Mouse (Mus musculus) monocyte, adult 2 months (primary cell): ENCODE data around the gene Heatr1.

Experiments used
- DNase-seq, 2 experiments: peaks; one replicate each; pipeline ENCODE4 v3.0.0; 2022; ENCODE audit warnings: low spot score in 2 of 2, low read depth in 1 of 2

Heatr1 gene

GRCm38 (mm10) chr13:12394609-12395505, at the start of gene Heatr1:
Gene Heatr1, plus strand, starts transcription at chr13:12395027.
- DNase-seq: peak; percentile 86 to 91

DNA sequence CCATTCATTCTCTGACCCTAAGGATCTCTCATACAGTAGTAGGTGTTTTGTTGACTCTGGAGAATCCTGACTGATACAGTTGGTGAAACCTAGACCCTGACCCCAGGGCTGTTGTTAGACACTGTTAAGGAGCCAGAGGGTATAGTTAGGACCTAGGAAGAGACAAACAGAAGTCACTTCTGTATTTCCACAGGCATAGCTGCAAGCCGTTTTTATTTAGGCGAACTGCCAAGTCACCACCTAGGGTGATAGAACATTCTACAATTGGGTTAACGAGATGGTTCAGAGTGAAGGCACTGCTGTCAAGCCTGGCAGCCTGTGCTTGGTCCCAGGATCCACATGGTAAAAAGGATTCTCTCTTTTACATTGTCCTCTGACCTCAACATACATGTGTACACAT, 48.0 kb upstream of the Heatr1 start:
- no peak for DNase-seq

GRCm38 (mm10) chr13:12349197-12349824, 45.5 kb upstream of the Heatr1 start:
- no peak for DNase-seq

- DNase-seq: no peak
These were observed 38.6 kb upstream of the Heatr1 start for GRCm38 (mm10) chr13:12356184-12356583.

DNA sequence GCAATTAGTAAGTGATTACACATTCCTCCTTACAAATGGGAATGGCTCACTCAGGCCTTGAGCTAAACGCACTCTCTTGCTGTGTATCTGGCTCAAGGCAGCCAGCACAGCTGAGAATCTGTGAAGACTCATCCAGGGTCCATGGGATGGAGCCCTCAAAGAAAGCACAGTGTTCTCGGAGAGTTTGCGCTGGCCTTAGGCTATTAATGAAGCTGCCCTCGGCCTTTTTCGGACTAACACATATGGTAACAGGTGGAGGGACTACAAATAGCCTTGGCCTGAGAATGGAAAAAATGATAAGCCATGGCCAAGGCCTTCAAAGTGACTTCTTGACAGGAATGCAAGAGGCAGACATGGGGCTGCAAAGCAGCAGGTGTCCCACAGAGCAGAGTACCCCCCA, 37.3 kb upstream of the Heatr1 start:
- no peak for DNase-seq

- no peak for DNase-seq
These were observed 33.3 kb upstream of the Heatr1 start for GRCm38 (mm10) chr13:12361486-12361885.

DNA sequence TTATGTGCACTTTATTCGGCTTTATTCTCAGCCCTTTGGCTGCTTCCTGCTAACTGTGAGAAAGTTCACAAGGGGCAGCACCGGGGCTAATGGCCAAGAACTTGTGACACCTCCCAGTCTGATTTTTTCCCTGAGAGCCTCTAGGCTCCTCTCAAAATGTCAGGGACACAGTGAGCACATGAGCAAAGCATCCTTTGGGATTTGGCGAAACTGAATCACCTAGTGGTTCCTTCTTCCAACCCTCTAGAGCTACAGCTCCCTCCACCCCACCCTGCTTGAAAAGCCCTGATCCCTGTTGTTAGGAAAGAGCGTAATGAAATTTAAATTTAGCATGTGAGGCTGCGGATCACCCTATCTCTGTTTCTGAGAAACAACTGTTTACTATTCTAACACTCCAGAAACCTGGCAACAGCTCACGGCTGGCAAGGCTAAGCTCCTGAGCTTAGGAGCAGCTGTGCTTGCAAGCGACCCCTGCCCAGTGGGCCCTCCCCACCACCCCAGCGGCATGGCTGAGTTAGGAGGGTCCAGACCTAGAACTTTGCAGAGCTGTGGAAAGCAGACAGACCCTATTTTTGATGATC, 25.7 kb upstream of the Heatr1 start:
- DNase-seq: no peak

DNA sequence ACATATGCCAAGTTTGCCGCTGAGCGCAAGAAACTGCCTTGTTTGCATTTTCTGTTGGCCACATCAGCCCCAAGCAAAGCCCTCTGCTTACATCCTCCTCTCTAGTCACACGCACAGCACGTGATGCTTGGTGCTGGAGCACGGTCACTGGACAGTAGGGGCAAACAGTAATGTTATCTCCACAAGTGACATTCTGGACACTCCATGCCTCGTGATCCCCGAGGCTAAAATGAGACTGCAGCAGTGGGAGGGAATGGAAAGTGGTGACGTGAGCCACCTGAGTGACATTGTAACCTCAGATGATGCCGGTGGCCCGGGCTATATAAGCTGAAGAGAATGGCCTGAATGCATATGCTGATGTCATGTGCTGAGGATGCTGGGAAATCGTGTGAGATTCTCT, 24.9 kb upstream of the Heatr1 start:
- no peak for DNase-seq

DNA sequence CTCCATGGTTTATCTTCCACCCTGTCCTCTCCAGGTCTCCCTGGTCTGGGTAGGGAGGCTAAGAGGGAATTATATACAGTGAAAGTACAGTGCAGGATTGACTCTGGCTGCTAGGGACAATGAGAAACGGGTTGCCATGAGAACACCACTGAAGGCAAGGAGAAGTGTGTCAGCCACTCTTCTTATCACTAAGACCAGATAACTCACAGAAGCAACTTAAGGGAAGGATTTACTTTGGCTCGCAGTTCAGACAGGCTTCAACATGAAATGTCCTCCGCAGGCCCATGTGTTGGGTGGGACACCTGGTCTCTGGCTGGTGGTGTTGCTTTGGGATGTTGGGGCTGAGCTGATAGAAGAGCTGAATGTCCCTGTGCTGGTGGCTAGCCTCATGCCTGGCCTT, 22.1 kb upstream of the Heatr1 start:
- DNase-seq: no peak

DNA sequence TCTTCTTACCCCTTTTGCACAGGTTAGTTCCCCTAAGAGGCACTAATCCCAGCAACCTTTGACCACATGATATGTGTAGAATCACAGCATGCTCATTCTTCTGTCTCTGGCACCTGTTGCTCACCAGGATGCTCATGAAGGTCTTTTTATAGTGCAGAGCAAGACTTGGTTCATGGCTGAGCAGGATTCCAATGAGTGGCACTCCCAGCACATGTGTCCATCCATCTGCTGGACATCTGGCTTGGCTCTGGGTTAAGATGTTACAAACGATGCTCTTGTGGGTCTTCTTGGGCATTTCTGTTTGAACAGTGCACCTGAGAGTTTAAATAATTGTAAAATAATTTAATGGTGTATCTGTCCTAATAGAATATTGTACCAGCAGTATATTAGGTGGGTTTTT, 18.0 kb upstream of the Heatr1 start:
- no peak for DNase-seq

DNA sequence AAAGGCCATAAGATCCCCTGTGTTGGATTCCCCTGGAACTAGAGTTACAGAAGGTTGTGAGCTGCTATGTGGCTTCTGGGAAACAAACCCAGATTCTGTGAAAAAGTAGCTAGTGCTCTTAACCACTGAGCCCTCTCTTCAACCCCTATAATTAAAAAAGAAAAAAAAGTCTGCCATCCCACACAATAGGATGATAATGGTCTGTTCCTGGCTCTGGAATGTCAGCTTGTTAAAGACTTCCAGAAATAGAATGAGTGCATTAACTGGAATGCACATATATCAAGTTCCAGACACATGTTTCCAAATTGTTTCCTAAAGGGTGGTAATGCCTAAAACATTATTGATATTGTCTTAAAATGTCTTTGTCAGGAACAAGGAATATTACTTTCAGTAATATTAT, 10.0 kb upstream of the Heatr1 start:
- no peak for DNase-seq

DNA sequence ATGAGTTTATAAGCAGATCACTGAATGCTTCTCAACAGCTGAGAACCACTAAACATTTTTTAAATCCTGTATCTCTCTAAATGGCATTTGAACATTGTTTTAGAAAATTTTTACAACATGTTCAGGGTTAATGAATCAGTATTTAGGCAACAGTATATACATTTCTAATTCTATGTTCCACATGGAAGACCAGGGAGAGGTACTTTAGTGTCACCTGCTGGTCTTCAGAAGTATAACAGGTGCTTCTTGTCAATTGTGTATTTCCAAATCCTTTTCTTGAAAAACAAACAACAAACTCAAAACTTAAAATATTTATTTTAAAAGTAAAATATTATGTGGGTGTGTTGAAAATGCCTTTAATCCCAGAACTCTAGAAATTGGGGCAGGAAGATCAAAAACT, 8.5 kb upstream of the Heatr1 start:
- no peak for DNase-seq

GRCm38 (mm10) chr13:12395571-12395970, 744 bp downstream of the Heatr1 start:
- DNase-seq: no peak

DNA sequence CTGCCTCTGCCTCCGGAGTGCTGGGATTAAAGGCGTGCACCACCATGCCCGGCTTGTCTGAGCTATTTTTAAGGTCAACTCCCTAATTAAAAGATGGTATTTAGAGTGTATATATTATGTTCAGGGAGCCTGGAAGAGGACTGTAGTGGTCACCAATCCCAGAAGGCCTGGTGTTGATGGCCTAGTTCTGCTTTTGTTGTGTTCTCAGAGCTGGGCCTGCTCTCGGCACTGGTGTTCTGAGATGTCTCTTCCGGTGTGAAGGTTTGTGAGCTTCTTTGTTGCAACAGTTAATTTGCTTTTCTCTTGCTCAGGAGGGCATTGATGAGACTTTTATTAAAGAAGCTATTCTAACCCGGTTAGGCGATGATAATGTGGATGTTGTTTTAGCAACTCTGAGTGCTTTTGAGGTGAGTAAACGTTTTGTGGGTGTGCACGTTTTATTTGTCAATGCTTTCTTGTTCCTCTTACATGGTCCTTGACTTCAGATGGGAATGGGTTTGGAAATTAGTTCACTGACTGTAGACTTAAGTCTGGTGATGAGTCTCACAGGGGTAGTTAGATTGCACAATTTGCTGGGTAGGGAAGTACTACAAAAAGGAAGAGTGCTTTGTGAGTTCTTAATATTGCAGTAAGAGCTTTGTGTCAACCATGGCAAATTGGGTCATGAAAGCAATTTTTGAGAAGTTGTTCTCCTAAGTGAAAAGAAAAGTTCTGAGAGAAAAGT, 13.7 kb downstream of the Heatr1 start:
- DNase-seq: peak; percentile 28 to 29

GRCm38 (mm10) chr13:12412016-12412415, 17.2 kb downstream of the Heatr1 start:
- peak; percentile 41 to 64 for DNase-seq

DNA sequence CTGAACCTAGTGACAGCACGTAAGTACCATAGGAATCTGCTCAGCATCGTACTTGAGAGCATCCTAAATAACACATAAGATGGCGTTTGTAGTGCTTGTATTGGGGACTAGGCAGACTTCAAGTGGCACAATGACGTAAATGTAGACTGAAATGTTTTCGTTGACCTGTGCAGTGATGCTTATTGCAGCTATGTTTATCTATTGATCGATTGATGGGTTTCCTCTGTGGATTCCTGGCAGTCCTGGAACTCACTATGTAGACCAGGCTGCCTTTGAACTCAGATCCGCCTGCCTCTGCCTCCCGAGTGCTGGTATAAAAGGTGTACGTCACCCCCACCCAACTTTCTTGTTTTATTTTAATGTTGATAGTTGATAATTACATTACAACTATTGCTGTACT, 25.8 kb downstream of the Heatr1 start:
- DNase-seq: no peak

DNA sequence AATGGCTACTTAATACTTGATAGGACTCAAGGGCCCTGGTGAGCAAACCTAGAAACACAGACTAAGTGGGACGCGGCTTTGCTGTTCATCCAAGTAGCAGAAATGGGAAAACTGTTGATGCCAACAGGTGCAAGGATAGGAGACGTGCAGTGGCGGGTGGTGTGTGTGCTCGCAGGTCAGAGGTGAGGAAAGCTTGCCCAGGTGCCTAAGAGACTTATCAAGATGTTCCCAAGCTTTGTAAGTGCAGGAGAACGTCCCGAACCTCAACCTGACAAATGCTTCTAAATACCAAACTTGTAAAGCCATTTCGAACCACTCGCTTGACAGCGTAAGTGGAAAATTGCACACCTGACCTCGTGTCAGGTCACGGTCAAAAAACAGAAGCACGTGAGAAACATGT, 33.7 kb downstream of the Heatr1 start:
- no peak for DNase-seq

DNA sequence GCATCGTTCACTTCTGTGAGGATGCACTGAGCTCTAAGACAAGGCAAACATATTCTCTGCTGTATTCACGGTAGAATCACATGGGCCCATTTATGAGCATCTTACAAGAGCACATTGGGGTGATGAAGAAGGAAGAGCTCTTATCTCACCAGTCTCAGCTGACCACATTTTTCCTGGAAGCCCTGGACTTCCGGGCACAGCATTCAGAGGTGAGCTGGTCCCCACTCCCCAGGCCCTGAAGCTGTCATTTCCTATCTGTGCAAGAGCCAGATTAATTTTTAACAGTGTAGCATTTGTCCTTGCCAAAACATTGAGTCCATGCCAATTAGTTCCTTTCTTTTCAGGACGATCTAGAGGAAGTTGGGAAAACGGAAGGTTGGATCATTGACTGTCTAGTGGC, 39.0 kb downstream of the Heatr1 start:
- no peak for DNase-seq

GRCm38 (mm10) chr13:12439586-12439985, 44.8 kb downstream of the Heatr1 start:
- no peak for DNase-seq

DNA sequence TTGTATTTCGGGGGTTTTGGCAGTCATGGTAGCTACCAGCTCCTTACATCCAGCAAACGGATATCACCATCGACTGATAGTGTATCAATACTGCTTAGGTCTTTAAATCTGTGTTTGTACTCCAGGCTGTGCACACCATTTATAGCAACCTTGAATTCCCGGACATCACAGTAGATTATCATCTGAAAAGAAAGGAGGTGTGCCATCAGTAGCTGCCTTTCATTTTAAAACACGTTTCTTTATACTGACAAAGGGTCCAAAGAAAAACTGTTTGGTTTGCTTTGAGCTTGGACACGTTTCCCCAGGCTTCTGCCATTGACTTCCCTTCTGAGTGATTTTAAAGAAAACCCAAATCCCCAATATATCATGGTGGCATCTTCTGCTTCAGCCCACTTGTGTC, 46.0 kb downstream of the Heatr1 start:
- no peak for DNase-seq

GRCm38 (mm10) chr13:12442008-12442587, 47.3 kb downstream of the Heatr1 start:
- no peak for DNase-seq
